Mouse (Mus musculus) hematopoietic stem cell, adult 5-6 weeks (primary cell): ENCODE results near the gene Mrps15. TPM values are rescaled to one million over a fixed set of nuclear protein-coding genes. Genes with fewer than 3 reads are reported as not detected.
"Not testable (repeated sequence)": the region's sequence is repeated elsewhere in the genome, so short reads cannot be mapped to it uniquely, and the experiment has no call there.

Experiments used
- ATAC-seq, 2 experiments: fragments of 125-278 bp in 1 of 2; replicated peaks in 1 of 2; 2 replicates each; pipeline ENCODE4 v1.8.0; 2016 to 2017; ENCODE audit warnings: inconsistent platforms in 2 of 2, mild to moderate bottlenecking in 2 of 2, moderate number of reproducible peaks in 2 of 2, low read depth in 1 of 2, moderate TSS enrichment in 1 of 2; ENCODE audit not compliant: low FRiP score in 2 of 2, poor library complexity in 2 of 2, severe bottlenecking in 2 of 2, insufficient read depth in 1 of 2, low TSS enrichment in 1 of 2
- total RNA-seq: library from RNA; stranded (forward); fragments of 172-1452, 232-1000 nt; gene quantifications from 2 replicates; pipeline ENCODE4 v1.2.3, GENCODE M21; 2017

Mrps15 gene
- total RNA-seq, 1 experiment from 2014 or later: 46.5 TPM

DNA sequence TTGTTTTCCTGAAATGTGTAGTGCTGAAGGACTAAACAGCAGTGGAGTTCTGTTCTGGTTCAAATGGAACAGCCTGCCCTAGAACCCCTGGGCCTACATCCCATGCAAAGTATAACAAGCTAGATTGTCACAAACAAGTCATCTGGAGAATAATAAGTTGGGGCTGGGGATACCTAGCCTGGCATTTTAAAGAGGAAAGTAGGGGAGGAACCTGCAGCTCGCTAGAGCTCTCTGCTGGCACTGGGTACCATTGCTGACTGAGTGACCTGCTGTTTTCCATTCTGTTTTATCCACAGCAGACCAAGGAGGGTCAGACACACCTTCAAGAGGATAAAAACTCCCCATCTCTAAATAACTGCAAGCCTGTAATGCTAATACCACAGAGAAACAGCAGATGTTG, 16.1 kb downstream of the Mrps15 start:
- no peak for ATAC-seq

DNA sequence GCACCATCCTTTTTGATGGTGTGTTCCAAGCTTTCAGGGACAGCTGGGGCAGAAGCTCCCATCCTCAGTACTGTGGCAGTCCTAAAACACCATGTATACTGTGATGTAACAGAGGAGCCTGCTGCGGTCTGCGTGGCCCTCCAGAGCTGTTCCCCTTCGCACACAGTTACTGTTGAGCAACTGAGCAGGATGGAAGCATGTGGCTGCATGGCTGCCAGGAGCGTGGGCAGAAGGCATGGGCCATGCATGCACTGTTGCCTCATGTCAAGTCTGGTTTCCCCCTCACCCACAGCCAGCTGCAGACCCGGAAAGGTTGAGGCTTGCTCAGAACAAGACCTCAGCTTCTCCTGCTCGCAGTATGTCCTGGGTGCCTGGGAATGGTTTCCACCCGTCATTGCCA, 18.5 kb downstream of the Mrps15 start:
- peak; percentile 56 to 72; a peak in 2 of 4 replicates for ATAC-seq

DNA sequence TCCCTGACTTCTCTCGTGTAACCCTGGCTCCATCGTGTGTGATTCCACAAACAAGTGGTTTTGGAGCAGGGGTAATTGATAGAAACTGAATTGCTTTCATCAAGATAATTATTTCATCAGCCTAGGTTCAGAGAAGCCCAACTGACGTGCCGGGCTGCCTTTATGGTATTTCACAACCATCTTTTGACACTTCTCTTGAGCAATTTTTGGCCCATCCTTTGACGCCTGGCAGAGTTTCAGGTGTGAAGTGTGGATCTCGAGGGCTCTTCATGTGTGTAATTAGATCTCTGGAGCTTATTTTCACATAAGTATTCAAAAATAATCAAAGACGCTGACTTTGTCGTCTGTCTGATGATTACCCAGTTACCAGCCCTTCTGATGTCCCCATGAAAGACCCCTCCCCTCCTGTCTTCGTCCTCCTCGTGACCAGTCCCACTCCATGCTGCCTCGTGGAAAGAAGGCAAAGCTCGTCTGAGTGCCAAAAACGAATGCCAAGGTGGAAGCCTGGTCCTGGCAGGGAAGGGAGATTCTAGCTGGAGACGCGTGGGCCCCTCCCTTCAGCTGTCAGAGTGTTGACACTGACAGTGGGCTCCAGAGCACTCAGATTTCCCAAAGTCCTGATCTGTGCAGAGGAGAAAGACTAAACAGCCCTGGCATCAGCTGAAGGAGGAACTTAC, 20.8 kb downstream of the Mrps15 start:
- ATAC-seq: peak in 1 of 2 experiments; percentile 31; a peak in 1 of 4 replicates

DNA sequence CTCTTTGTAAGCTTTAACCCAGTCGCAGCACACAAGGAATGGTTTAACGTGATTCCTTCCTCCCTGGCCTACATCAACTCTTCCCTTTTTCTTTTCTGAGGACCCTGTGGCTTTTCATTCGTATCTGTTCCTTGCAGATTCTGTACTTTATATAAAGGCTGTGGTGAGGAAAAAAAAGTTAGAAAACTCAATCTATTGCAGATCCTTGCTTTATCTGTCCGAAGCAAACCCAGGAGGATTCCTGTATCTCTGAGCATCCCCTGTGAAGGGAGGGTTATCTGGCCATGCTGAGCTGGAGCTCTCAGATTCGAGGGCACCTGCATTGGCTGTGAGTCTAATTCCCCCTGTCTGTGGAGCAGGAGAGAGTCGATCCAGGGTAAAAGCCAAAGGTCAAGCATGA, 22.1 kb downstream of the Mrps15 start:
- no peak for ATAC-seq

DNA sequence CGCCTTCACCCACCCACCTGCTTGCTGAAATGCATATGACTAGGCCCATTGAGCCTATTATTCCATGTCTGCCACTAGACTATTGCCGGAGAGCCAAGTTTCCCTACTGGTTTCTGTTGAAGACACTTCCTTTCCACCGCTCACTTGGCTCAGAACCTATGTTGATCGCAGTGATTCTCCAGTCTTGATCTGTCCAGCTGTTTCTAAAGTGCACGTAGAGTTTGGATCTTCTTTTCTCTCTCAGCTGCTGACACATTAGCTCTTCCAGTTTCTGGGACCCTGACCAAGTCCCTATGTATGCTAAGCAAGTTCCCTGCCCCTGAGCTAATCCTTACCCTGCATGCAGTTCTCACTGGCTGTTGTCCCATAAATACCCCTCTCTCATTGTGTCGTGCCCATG, 31.1 kb downstream of the Mrps15 start:
- no peak for ATAC-seq

DNA sequence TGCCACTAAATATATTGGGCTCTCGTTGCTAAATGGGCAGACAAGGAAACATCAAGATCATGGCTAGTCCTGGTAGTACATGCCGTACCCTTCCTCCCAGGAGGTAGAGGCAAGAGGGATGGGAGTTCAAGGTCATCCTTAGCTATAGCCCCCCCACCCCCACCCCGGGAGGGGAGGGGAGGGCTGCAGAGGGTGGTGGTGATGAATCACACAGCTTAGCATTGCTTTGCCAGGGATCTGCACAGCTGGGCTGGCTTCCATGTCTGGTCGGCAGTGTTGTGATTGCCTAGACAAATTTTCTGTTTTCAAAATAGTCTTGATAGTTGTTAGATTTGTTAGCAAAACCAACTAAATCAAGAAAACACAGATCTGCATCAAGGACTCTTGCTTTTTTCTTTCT, 32.5 kb downstream of the Mrps15 start:
- no peak for ATAC-seq

DNA sequence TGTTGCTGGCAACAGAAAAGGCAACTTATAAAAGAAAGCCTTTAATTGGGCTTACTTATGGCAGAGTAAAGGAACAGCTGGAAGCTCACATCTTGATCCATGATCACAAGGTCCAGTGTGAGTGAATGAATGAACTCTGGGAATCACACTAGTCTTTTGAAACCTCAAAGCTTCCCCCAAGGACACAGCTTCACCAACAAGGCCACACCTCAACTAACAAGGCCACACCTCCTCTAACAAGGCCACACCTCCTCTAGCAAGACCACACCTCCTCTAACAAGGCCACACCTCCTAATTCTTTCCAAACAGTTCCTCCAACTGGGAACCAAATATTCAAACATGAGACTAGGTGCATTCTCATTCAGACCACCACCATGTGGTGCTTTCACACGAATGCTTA, 34.9 kb downstream of the Mrps15 start:
- ATAC-seq: no peak

DNA sequence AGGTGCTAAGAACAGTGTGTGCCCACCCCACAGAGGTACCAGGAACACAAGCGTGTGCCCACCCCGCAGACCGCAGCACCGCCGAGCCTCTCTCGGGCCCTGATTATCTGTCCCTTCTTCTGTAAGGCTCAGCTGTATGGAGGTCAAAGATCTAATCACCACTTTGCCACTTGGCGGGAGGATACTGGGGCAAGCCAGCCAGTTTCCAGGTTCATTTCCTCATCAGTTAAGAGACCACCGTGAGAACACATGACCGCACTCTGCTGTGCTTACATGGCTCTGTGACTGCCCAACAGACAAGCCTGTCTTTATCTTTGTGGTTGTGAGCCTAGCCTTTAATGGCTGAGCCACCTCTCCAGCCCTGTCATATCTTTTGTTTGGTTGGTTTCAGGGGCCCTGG, 36.3 kb downstream of the Mrps15 start:
- no peak for ATAC-seq

DNA sequence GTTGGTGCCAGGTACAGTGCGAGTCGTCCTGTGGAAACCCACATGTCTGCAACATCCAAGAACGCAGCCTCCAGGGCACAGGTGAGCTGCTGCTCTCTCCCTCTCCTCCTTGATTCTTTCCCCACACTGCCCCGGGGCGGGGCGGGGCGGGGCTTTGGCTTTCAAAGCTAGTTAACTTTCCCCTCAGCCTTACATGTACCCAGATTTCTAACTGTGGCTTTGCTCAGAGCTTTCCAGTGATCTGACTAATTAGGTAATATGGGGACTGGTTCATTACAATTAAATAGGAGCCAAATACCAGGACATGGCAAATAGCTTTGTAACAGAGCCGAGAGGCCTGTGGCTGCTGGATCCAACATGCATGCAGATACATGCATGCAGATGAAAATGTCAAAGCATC, 37.7 kb downstream of the Mrps15 start:
- no peak for ATAC-seq

DNA sequence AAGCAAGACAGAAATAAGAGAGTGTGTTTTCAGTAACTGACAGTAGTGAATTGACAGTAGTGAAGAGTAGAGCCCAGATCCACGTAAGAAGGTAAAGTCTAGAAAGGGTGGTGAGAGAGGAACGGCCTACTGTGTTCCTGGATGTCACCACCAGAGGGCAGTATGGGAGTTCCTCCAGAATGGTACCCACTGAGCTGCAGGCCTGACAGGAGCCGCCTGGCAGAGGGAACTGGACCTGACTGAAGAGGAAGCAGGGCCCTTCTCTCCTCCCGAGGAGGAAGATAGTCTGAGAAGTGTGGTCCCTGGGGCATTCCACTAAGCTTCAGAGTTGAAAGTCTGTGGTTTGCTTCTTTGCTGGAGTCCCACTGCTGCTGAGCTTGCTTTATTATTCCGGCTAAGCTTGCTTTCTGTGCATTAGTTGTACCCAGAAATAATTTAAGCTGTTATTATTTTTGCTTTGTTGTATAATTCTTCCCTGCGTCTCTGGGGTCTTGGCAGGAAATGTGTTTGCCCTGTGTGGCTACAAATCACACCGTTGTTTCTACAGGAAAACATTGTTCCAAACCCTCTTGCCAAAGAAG, 39.4 kb downstream of the Mrps15 start:
- ATAC-seq: peak; percentile 96 to 97

DNA sequence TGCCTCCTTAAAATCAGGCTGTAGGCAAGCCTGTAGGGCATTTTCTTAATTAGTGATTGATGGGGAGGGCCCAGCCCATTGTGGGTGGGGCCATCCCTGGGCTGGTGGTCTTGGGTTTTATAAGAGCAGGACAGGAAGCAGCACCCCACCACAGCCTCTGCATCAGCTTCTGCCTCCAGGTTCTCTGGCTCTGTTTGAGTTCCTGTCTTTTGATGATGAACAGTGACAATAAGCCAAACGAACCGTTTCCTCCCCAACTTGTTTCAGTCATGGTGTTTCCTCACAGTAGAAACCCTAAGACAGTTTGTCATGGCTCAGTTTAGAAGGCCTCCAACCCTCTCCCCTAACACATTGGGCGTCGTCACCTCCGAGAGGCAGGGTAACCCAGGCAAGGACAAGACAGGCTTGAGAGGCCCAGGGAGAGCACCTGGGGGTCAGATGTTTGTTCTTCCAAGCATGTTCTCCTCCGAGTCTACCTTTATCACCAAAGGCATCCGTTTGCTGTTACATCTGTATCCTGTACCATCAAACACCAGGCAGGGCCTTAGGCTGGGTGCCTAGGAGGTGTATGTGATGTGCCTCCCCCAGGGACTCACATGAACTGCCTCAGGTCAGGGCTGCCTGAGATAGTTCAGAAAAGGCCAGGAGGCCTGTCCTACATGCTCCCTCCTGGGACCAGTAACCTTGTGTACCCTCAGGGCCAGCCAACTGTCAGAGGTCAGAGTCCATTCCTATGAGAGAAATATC, 43.5 kb downstream of the Mrps15 start:
- ATAC-seq: 0 out of 4 replicates have a peak, but pooled peaks have one; percentile 11 to 24

DNA sequence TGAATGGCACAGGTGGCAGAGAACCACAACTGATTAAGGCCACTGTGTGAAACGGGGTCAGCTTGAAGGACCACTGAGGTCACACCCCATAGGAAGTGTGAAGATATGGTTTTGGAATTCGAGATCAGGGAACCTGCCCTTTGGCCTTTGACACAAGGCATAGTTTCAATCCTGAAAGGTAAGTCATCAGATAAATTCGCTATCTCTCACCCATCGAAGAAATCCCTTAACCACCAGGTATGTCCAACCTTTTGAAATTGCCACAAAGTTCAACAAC, 44.1 kb downstream of the Mrps15 start:
- no peak for ATAC-seq

DNA sequence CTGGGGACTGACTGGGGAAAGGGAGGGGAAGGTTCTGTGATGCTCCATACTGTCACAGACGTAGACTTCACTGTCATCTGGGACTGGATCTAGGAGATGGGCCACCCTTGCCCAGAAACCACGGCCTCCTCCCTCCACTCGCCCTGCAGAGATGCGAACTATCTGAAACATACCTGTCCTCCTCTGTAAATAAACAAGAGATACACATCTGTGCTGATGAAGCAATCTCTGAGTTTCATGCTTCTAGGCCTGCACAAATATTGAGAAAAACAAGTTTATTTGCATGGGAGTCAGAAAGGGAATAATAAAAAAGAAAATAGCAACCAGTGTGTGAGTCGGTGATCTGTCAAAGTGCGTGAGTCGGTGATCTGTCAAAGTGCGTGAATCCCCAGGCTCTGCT, 45.1 kb downstream of the Mrps15 start:
- no peak for ATAC-seq

DNA sequence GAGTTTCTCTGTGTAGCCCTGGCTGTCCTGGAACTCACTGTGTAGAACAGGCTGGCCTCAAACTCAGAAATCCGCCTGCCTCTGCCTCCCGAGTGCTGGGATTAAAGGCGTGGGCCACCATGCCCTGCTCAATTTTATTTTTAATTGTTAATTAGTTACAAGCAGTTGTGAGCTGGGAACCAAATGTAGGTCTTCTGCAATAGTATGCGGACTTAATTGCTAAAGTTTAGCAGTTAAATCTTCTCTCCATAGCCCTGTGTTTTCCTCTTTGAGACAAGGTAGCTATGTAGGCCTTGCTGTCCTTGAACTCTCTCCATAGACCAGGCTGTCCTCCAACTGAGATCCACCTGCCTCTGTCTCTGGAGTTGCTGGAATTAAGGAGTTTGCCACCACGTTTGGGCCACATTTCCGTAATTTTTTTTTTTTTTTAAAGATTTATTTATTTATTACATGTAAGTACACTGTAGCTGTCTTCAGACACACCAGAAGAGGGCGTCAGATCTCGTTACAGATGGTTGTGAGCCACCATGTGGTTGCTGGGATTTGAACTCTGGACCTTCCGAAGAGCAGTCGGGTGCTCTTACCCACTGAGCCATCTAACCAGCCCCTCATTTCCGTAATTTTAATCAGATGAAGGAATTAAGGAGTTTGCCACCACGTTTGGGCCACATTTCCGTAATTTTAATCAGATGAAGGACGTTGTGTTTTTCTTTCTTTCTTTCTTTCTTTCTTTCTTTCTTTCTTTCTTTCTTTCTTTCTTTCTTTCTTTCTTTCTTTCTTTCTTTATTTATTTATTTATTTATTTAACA, 49.1 kb downstream of the Mrps15 start:
- not testable (repeated sequence) for ATAC-seq

DNA sequence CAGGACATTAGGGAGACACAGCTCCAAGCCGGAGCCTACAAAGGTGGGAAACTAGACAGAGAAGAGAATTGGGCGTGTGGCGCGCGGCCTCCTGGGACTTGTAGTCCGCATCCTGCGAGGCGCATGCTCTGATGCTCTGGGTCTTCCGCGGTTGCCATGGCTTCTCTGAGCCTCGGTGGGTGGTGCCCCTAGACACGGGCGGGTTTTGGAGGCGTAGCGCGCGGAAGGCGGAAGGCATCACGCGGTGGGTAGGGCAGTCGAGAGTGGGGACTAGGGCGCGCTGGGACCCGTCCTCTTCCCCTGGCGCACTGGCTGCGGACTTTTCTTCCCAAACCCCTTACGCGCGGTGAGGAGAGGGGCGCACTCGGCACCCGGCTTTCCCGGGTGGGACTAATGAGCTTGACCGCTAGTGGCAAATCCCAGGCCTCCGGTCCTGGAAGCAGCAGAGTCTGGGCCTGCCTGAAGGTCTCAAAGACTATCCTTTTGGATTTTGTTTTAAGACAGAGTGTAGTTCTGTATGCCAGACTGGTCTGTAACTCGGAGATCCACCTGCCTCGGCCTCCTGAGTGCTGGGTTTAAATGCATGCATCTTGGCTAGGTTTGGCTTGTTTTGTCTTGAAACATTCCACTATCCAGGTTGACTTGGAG, 49.9 kb downstream of the Mrps15 start, which contains the start of gene Lsm10:
TSS of gene Lsm10 (plus strand) at position 160 of the 648 bp plus-strand sequence.
- ATAC-seq: peak; percentile 99 to 100

DNA sequence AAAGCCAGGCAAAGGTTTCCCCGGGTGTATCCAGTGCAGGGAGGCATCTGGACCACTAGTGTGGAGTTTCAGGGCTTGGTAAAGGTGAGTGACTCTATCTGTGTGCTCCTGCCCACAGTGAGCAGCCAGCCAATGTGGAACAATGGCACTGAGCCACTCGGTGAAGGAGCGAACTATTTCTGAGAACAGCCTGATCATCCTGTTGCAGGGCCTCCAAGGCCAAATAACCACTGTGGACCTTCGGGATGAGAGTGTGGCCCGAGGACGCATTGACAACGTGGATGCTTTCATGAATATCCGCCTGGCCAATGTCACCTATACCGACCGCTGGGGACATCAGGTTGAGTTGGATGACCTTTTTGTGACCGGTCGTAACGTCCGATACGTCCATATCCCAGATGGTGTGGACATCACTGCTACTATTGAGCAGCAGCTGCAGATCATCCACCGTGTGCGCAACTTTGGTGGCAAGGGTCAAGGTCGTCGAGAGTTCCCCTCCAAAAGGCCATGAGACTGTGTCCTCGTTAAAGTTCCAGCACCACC, 51.1 kb downstream of the Mrps15 start:
- ATAC-seq: no peak

DNA sequence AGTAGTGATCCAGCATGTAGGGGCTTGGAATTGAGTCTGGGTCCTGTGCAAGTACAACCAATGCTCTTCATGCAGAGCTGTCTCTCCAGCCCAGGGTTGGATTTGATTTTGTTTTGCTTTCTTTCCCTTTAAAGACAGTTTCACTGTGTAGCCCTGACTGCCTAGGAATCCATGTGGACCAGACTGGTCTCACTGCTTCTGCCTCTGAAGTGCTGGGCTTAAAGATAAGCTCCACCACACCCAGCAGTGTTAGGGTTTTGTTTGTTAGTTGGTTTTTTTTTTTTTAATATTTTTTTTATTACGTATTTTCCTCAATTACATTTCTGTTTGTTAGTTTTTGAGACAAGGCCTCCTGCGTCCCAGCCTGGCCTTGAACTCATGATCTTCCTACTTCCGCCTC, 52.6 kb downstream of the Mrps15 start:
- no peak for ATAC-seq
